Comparison of ENCODE assay signal across 8 mouse cellular contexts in the genomic region with DNA sequence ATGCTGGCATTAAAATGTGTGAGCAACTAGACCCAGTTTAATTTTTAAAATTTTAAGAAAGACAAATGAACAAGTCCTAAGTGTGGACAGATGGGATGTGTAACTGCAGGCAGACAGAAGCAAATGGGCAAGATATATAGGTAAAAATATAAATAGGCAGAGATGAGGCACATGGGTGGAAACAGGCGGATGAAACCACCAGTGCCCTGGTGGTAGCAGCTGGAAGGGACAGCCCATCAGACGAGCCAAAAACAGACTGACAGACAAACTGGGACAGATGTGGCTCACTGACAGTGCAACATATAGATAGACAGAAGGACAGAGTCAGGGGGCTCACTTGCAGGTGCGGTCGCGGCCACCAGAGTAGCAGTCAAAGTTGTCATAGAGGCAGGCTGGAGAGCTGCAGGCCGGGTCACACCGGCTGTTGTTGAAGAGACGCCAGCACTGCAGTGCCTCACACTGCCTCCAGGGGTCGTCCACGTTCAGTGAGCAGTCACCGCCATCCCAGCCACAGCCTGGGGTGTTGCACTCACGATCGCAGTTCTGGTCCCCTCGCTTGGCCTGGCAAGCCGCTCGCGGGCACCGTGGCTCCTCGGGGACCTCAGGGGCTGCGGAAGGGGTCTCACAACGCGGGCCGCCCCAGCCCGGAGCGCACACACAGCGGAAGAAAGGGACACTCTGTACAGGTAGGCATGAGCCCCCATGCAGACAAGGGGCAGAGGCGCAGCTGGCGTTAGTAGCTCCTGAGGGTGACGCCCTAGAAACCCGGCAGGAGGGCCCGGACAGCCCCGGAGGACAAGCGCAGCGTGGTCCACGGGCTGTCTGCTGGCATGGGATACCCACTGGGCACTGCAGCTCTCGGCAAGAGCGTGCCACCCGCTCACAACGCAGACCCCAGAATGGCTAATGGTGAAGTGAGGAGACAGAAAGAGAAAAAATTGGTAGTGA. TPM values are rescaled to one million over a fixed set of nuclear protein-coding genes. Genes with fewer than 3 reads are reported as not detected.
A peak's percentile ranks its signal among the peaks of the same experiment; 100 is the strongest.
DNase-seq lines count a peak whose midpoint lies in the region; ATAC-seq and TF ChIP-seq lines count a peak whose summit lies in the region.

No protein-coding gene starts in this region.

- peak; percentile 42 for DNase-seq in c-Kit-negative CD71-positive TER-119-positive erythroid progenitor cells, embryonic 14.5 days (ENCODE audit: low read depth, low spot score)
- DNase-seq in forebrain, embryonic 10.5 days (ENCODE audit: extremely low spot score, low spot score): peak; percentile 79
- DNase-seq in kidney, postnatal 14 days: peak; percentile 90
- peak; percentile 47 to 56 (median 54) for DNase-seq in liver, embryonic 14.5 days (ENCODE audit: low read depth in 3 of 3, low spot score in 3 of 3)
- peak; percentile 82 for DNase-seq in neural tube, embryonic 11.5 days (ENCODE audit: low spot score)
- DNase-seq in stomach, postnatal 0 days (ENCODE audit: low spot score): peak; percentile 88

- H3K36me3 ChIP-seq in forebrain, embryonic 10.5 days (replicated peaks): peaks cover 98% of the 10 kb centered on the region
- H3K36me3 ChIP-seq in heart, embryonic 15.5 days: peaks cover 35% of the 10 kb centered on the region
- H3K36me3 ChIP-seq in liver, embryonic 14.5 days (replicated peaks; ENCODE audit: control insufficient read depth, insufficient read depth, low read depth): no peaks in the 10 kb centered on the region
- H3K36me3 ChIP-seq in neural tube, embryonic 11.5 days (ENCODE audit: control insufficient read depth, insufficient read depth, low read length): peaks cover 37% of the 10 kb centered on the region
- H3K36me3 ChIP-seq in stomach, postnatal 0 days (ENCODE audit: control insufficient read depth, insufficient read depth, low read length): peaks cover 8% of the 10 kb centered on the region; the same call in 1 of the 2 replicates

- H3K9me3 ChIP-seq in forebrain, embryonic 10.5 days: no peaks in the 10 kb centered on the region
- no peaks in the 10 kb centered on the region for H3K9me3 ChIP-seq in heart, embryonic 15.5 days (replicated peaks)
- no peaks in the 10 kb centered on the region for H3K9me3 ChIP-seq in liver, embryonic 14.5 days (ENCODE audit: control insufficient read depth, low read length)
- no peaks in the 10 kb centered on the region for H3K9me3 ChIP-seq in neural tube, embryonic 11.5 days (ENCODE audit: control insufficient read depth, low read length)
- H3K9me3 ChIP-seq in stomach, postnatal 0 days (ENCODE audit: control insufficient read depth, low read length): no peaks in the 10 kb centered on the region

- H3K4me1 ChIP-seq in forebrain, embryonic 10.5 days: peaks cover 7% of the 10 kb centered on the region
- H3K4me1 ChIP-seq in heart, embryonic 15.5 days (replicated peaks): peaks cover 5% of the 10 kb centered on the region; the same call in 1 of the 2 replicates
- no peaks in the 10 kb centered on the region for H3K4me1 ChIP-seq in liver, embryonic 14.5 days (replicated peaks; ENCODE audit: control insufficient read depth in 2 of 2, insufficient read depth in 2 of 2, low read length in 1 of 2)
- no peaks in the 10 kb centered on the region for H3K4me1 ChIP-seq in neural tube, embryonic 11.5 days (ENCODE audit: control insufficient read depth, insufficient read depth, low read length)
- no peaks in the 10 kb centered on the region for H3K4me1 ChIP-seq in stomach, postnatal 0 days (replicated peaks; ENCODE audit: control insufficient read depth, insufficient read depth)

- peak overlapping the region; percentile 19 for H3K4me3 ChIP-seq in forebrain, embryonic 10.5 days
- H3K4me3 ChIP-seq in heart, embryonic 15.5 days: peak overlapping the region; percentile 39
- H3K4me3 ChIP-seq in liver, embryonic 14.5 days (ENCODE audit: insufficient read depth in 1 of 2, low read depth in 2 of 2, low read length in 2 of 2): peak overlapping the region in 1 of 2 experiments; percentile 37; a peak in 2 of 4 replicates
- H3K4me3 ChIP-seq in neural tube, embryonic 11.5 days (ENCODE audit: low read depth, low read length): no peak overlapping the region
- 0 out of 2 replicates have a peak overlapping the region, but pooled peaks have one; percentile 13 for H3K4me3 ChIP-seq in stomach, postnatal 0 days (ENCODE audit: low read depth, low read length)

- TF ChIP-seq CTCF in liver, embryonic 14.5 days (IDR thresholded peaks at IDR 0.05; ENCODE audit: low read depth): peak; percentile 98
- TF ChIP-seq CTCF in stomach, postnatal 0 days (IDR thresholded peaks at IDR 0.05; ENCODE audit: low read depth): peak; percentile 89

- peak overlapping the region; percentile 55 for H3K9ac ChIP-seq in heart, embryonic 15.5 days
- no peak overlapping the region; the same call in 1 of the 2 replicates for H3K9ac ChIP-seq in liver, embryonic 14.5 days (replicated peaks)
- H3K9ac ChIP-seq in neural tube, embryonic 11.5 days (ENCODE audit: low read length): 0 out of 2 replicates have a peak overlapping the region, but pooled peaks have one; percentile 29
- H3K9ac ChIP-seq in stomach, postnatal 0 days (ENCODE audit: low read length): peak overlapping the region; percentile 38; the same call in 1 of the 2 replicates

- WGBS in forebrain, embryonic 10.5 days: 25% methylated on average over 39 of the region's 39 CpGs
- 25% methylated on average over 39 of the region's 39 CpGs for WGBS in heart, embryonic 15.5 days
- 18% methylated on average over 39 of the region's 39 CpGs for WGBS in liver, embryonic 14.5 days (ENCODE audit: insufficient replicate concordance)
- WGBS in neural tube, embryonic 11.5 days: 22% methylated on average over 39 of the region's 39 CpGs
- WGBS in stomach, postnatal 0 days: 31% methylated on average over 39 of the region's 39 CpGs

- H3K4me2 ChIP-seq in heart, embryonic 15.5 days: peak overlapping the region; percentile 78
- H3K4me2 ChIP-seq in liver, embryonic 14.5 days (ENCODE audit: low read depth): peak overlapping the region; percentile 67
- H3K4me2 ChIP-seq in neural tube, embryonic 11.5 days (ENCODE audit: low read depth): peak overlapping the region; percentile 35
- peak overlapping the region; percentile 50 for H3K4me2 ChIP-seq in stomach, postnatal 0 days (replicated peaks; ENCODE audit: low read depth)

- ATAC-seq in CD4-positive, CD25-positive, alpha-beta regulatory T cell, adult 4 months: peak; percentile 83
- peak; percentile 65 for ATAC-seq in heart, embryonic 15.5 days (replicated peaks; ENCODE audit: insufficient number of reproducible peaks, insufficient read depth, low FRiP score, low read depth)
- ATAC-seq in liver, embryonic 14.5 days (ENCODE audit: insufficient read depth): peak; percentile 77
- ATAC-seq in neural tube, embryonic 11.5 days (ENCODE audit: insufficient read depth, low FRiP score, low TSS enrichment): peak; percentile 48
- peak; percentile 87 for ATAC-seq in stomach, postnatal 0 days (ENCODE audit: low FRiP score, low TSS enrichment)

- TF ChIP-seq EP300 in liver, embryonic 14.5 days (IDR thresholded peaks at IDR 0.05; ENCODE audit: low read depth): no peak
- TF ChIP-seq EP300 in stomach, postnatal 0 days (optimal IDR thresholded peaks at IDR 0.05): no peak

- H3K27ac ChIP-seq in forebrain, embryonic 10.5 days: 0 out of 2 replicates have a peak overlapping the region, but pooled peaks have one; percentile 59
- H3K27ac ChIP-seq in heart, embryonic 15.5 days: no peak overlapping the region
- H3K27ac ChIP-seq in liver, embryonic 14.5 days: no peak overlapping the region
- no peak overlapping the region for H3K27ac ChIP-seq in neural tube, embryonic 11.5 days (ENCODE audit: low read depth, low read length)
- no peak overlapping the region for H3K27ac ChIP-seq in stomach, postnatal 0 days (replicated peaks)

- H3K27me3 ChIP-seq in forebrain, embryonic 10.5 days (ENCODE audit: poor library complexity, severe bottlenecking): no peaks in the 10 kb centered on the region
- no peaks in the 10 kb centered on the region for H3K27me3 ChIP-seq in heart, embryonic 15.5 days
- no peaks in the 10 kb centered on the region for H3K27me3 ChIP-seq in liver, embryonic 14.5 days (ENCODE audit: control insufficient read depth, insufficient read depth, low read length)
- no peaks in the 10 kb centered on the region for H3K27me3 ChIP-seq in neural tube, embryonic 11.5 days (ENCODE audit: control insufficient read depth, insufficient read depth, low read length)
- no peaks in the 10 kb centered on the region for H3K27me3 ChIP-seq in stomach, postnatal 0 days (ENCODE audit: control insufficient read depth, insufficient read depth, low read length)

RNA-seq across cellular contexts. Expression of gene Notch3, which starts 23.5 kb away (rescaled TPM):
- polyA plus RNA-seq in CD4-positive, CD25-positive, alpha-beta regulatory T cell, adult 4 months (2017; shearing (Covaris generic)): under 1 TPM in 1 of 2 experiments, not detected in 1; 0.05 TPM
- polyA plus RNA-seq in forebrain, embryonic 10.5 days (2016; fragmentation: Nextera tagmentation; extraction: Ambion mirVana): 24.4 and 25.7 TPM in 2 replicates
- polyA plus RNA-seq in heart, embryonic 15.5 days (2015; fragmentation: Nextera tagmentation; extraction: Ambion mirVana): 6.4 and 13.0 TPM in 2 replicates
- polyA plus RNA-seq in liver, embryonic 14.5 days (2012; rRNA removed): 0.55 and 0.66 TPM in 2 replicates
- polyA plus RNA-seq in liver, embryonic 14.5 days (2014; fragmentation: Nextera tagmentation; extraction: Ambion mirVana): 0.22 and 0.30 TPM in 2 replicates
- 19.1 and 19.8 TPM in 2 replicates for polyA plus RNA-seq in neural tube, embryonic 11.5 days (2014; fragmentation: Nextera tagmentation; extraction: Ambion mirVana)
- 3.9 and 4.0 TPM in 2 replicates for polyA plus RNA-seq in stomach, postnatal 0 days (2015; fragmentation: Nextera tagmentation; extraction: Ambion mirVana)

RNA-seq across cellular contexts. Expression of gene Ephx3, which starts 46.2 kb away (rescaled TPM):
- polyA plus RNA-seq in CD4-positive, CD25-positive, alpha-beta regulatory T cell, adult 4 months (2017; shearing (Covaris generic)): under 1 TPM in 1 of 2 experiments, not detected in 1; 0.22 TPM
- 0.09 and 0.20 TPM in 2 replicates for polyA plus RNA-seq in forebrain, embryonic 10.5 days (2016; fragmentation: Nextera tagmentation; extraction: Ambion mirVana)
- 0.30 and 0.34 TPM in 2 replicates for polyA plus RNA-seq in heart, embryonic 15.5 days (2015; fragmentation: Nextera tagmentation; extraction: Ambion mirVana)
- polyA plus RNA-seq in liver, embryonic 14.5 days (2012; rRNA removed): 0.08 and 0.13 TPM in 2 replicates
- polyA plus RNA-seq in liver, embryonic 14.5 days (2014; fragmentation: Nextera tagmentation; extraction: Ambion mirVana): not detected in 2 replicates
- polyA plus RNA-seq in neural tube, embryonic 11.5 days (2014; fragmentation: Nextera tagmentation; extraction: Ambion mirVana): not detected in 2 replicates
- 45.6 and 48.8 TPM in 2 replicates for polyA plus RNA-seq in stomach, postnatal 0 days (2015; fragmentation: Nextera tagmentation; extraction: Ambion mirVana)

Comparison
In these comparisons a context has a peak if more than half of its experiments do, and no peak if none do; other contexts are left out.
1. RNA of gene Ephx3, which starts 46.2 kb away (polyA plus RNA-seq): 45.6 to 48.8 TPM in stomach, postnatal 0 days; 0.30 to 0.34 TPM in heart, embryonic 15.5 days, 0.22 TPM in CD4-positive, CD25-positive, alpha-beta regulatory T cell, adult 4 months, 0.09 to 0.20 TPM in forebrain, embryonic 10.5 days, 0.08 to 0.13 TPM in liver, embryonic 14.5 days and not detected in neural tube, embryonic 11.5 days; every median in the first group is over 10 times any median in the second.
2. Peak in every context shown above with its lines, with median percentiles within 50 percentile points of each other: ATAC-seq, DNase-seq and H3K4me2 ChIP-seq.